Mouse (Mus musculus): Measurements from ENCODE around the gene Rad54l. TPM values are rescaled to one million over a fixed set of nuclear protein-coding genes. Genes with fewer than 3 reads are reported as not detected.

Gene Rad54l
- polyA plus RNA-seq, 1 experiment: 2.4 TPM

DNA sequence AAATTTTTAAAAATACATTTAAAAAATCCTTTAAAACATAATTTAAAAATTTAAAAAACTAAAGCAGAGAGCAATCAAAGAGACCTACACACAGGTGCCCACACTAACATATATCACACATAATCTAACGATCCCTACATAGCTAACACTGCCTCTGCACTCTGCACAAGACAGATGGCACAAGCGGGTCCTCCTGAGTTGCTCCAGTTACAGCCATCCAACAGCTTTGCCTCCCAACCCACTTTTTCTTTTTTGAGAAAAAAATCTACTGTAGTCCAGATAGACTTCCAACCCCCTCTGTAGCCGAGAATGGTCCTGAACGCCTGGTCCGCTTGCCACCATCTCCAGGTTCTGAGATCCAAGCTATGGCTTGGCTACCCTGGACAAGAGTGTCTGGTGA is 18.2 kb downstream of the Rad54l start:
- no peak for TF ChIP-seq GATA1 (IDR thresholded peaks at IDR 0.05; ENCODE audit: low read length)

DNA sequence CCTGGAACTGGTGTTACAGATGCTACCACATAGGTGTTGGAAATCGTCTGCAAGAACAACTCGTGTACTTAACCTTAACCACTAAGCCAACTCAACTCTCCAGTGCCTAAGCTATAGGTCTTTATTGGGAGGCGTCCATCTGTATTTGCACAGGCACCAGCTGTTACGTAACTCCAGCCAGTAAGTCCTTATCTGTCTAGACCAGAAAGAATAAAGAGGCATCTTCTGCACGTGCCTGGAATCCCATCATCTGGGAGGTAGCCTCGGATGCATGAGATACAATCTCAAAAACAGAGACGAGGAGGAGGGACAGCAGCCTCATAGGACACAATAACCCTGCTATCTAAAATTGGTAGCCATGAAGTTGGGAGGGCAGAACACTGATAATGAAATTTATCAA is 22.5 kb downstream of the Rad54l start:
- TF ChIP-seq GATA1 (IDR thresholded peaks at IDR 0.05; ENCODE audit: low read length): peak; percentile 93

DNA sequence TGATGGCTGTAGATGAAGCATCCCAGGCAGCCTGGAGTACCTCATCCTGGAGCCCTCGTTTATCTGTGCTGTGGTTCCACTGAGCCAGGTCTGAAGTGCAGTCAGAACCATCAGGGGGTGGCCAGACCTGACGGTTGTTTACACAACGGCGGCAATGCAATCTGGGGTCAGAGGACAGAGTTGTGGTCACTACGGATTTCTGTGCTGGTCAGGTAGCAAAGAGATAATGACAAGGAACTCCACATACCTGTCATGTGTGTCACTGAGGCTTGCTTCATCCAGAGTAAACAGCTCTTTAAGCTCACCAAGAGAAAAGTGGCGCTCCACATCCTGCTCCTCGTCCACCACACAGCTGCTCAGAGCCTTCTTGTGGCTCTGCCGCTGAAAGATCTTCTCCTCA is 26.3 kb downstream of the Rad54l start:
- no peak for TF ChIP-seq GATA1 (IDR thresholded peaks at IDR 0.05; ENCODE audit: low read length)

DNA sequence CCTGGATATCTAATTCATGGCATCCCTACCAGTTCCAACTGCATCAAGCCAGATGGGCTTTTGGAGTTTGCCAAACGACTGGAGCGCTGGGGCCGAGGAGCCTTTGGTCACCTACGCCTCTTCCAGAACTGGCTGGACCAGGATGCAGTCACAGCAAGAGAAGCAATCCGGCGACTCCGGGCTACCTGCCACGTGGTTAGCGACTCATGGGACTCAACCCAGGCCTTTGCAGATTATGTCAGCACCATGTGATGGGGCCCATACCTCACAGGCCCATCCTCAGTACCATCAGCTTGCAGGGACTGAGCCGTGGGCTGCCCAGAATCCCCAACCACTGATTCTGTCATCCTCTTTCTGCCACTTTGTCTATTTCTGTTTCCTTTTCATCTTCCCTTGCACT is 27.2 kb downstream of the Rad54l start:
- TF ChIP-seq GATA1 (IDR thresholded peaks at IDR 0.05; ENCODE audit: low read length): no peak

DNA sequence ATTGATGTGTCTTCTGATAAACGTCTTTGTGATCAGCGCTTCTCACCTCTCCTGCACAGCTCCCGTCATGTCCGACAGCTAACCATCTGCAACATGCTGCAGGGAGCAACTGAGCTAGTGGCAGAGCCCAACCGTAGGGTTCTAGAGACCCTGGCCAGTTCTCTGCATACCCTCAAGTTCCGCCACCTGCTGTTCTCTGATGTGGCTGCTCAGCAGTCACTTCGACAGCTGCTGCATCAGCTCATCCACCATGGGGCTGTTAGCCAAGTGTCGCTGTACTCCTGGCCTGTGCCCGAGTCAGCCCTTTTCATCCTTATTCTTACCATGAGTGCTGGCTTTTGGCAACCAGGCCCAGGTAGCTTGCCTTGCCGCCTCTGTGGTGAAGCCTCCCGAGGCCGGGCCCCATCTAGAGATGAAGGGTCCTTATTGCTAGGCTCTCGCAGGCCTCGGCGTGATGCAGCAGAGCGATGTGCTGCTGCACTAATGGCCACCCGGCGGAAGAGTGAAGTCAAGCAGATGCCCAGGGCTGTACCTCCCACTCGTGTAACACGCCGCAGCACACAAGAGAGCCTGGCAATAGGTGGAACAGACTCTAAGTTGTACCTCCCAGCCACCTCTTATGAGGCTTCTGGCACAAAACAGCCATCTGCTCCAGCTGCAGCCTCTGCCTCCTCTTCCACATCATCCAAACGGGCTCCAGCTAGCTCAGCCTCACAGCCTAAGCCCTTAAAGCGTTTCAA is 34.8 kb downstream of the Rad54l start:
- no peak for TF ChIP-seq GATA1 (IDR thresholded peaks at IDR 0.05; ENCODE audit: low read length)

- TF ChIP-seq GATA1 (IDR thresholded peaks at IDR 0.05; ENCODE audit: low read length): no peak
Observed at GRCm38 (mm10) chr4:116077240-116078095, 46.0 kb downstream of the Rad54l start.

GRCm38 (mm10) chr4:116076369-116077231 is 46.9 kb downstream of the Rad54l start:
- TF ChIP-seq GATA1 (IDR thresholded peaks at IDR 0.05; ENCODE audit: low read length): no peak

GRCm38 (mm10) chr4:116075631-116076368 is 47.7 kb downstream of the Rad54l start:
- no peak for TF ChIP-seq GATA1 (IDR thresholded peaks at IDR 0.05; ENCODE audit: low read length)

GRCm38 (mm10) chr4:116074861-116075620 is 48.4 kb downstream of the Rad54l start, which contains the start of the genes Uqcrh and Lrrc41:
Gene Uqcrh, minus strand, starts transcription at chr4:116075071.
Gene Lrrc41, plus strand, starts transcription at chr4:116075269.
- TF ChIP-seq GATA1 (IDR thresholded peaks at IDR 0.05; ENCODE audit: low read length): no peak

DNA sequence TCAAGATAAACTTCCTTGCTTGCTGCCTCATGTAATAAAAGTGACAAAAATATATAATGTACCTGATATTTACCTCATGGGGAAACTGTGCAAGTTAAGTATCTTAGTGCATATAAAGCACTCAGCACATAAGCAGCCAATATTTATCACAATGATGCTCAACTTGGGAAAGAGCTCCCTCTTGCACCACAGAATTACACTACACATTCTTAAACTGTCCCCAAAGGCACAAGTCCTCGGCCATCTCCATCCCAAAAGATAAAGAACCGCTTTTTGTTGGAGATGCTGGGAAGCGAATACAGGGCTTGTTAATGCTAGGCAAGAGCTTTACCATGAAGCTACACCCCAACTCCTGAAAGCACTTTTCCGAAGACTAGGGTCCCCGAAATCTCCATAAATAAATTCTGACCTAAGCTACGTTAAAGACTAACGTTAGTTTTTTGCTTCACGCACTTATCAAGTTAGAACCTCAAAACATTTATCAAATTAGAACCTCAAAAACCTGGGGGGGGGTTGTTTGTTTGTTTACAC is 49.3 kb downstream of the Rad54l start:
- no peak for TF ChIP-seq GATA1 (IDR thresholded peaks at IDR 0.05; ENCODE audit: low read length)

DNA sequence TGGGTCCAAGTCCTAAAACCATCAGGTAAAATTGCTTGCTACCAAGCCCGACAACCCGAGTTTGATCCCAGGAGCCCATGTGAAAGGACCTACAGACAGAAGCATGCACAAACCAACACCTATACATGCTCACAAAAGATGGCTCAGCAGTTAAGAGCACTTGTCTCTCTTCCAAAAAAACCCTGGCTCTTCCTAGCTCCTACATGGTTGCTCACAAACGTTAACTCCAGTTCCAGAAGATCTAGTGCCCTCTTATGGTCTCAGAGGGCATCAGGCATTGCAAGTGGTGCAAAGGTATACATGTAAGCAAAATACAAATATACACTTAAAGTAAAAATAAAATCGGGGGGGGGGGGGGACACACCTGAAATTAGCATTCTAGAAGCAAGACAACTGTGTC is 50.3 kb downstream of the Rad54l start:
- no peak for TF ChIP-seq GATA1 (IDR thresholded peaks at IDR 0.05; ENCODE audit: low read length)

DNA sequence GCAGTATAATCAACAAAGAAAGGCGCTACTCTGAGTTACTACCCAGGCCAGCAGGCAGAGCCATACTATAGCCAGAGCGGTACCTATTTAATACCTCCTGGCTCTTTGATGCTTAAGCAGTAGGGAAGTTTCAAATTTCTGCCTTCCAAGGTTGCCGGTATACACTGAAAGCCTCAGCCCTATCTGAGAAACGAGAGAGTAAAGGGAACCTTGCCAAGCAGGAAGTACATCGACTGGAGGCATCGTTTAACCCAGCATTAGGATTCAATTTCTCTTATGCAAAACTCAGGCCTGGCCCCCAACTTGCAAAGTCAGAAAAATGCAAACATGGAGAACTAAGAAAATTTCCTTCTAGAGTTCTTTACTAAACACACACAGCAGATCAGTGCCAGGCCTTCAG is 53.4 kb downstream of the Rad54l start:
- no peak for TF ChIP-seq GATA1 (IDR thresholded peaks at IDR 0.05; ENCODE audit: low read length)

DNA sequence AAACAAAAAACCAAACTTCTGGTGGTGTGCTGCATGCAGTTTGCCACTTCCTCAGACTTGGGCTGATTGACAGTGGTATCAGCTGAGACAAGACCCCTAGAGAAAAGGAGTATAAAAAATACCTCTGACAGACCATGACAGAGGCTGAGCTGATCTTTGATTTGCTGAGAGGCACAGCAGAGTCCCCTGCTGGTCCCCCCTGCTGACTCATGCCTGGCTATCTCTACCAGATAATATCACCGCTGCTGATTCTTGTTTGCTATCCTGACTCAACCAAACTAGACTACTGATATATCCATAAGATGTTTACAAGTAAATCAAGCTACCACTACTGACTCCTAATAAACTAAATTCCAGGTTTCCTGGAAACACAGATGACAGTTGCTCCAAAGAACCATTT is 59.6 kb downstream of the Rad54l start:
- peak; percentile 70 for TF ChIP-seq GATA1 (IDR thresholded peaks at IDR 0.05; ENCODE audit: low read length)
